Mouse (Mus musculus): ENCODE measurements around the gene Tmem258.

The Tmem258 gene

GRCm38 (mm10) chr19:10184096-10184495 lies 19.7 kb upstream of the Tmem258 start:
- peak; percentile 85 for DNase-seq (ENCODE audit: low read depth, low spot score)

GRCm38 (mm10) chr19:10185876-10186275 lies 17.9 kb upstream of the Tmem258 start:
- DNase-seq (ENCODE audit: low read depth, low spot score): no peak

- DNase-seq (ENCODE audit: low read depth, low spot score): no peak
Measured at GRCm38 (mm10) chr19:10186569-10186968, 17.2 kb upstream of the Tmem258 start.

GRCm38 (mm10) chr19:10188281-10188811 lies 15.5 kb upstream of the Tmem258 start:
- DNase-seq (ENCODE audit: low read depth, low spot score): no peak

- no peak for DNase-seq (ENCODE audit: low read depth, low spot score)
Measured at GRCm38 (mm10) chr19:10189022-10189421, 14.8 kb upstream of the Tmem258 start.

- DNase-seq (ENCODE audit: low read depth, low spot score): no peak
Measured at GRCm38 (mm10) chr19:10189940-10190339, 13.9 kb upstream of the Tmem258 start.

GRCm38 (mm10) chr19:10190796-10191195 lies 13.0 kb upstream of the Tmem258 start:
- peak; percentile 94 for DNase-seq (ENCODE audit: low read depth, low spot score)

GRCm38 (mm10) chr19:10191326-10191725 lies 12.5 kb upstream of the Tmem258 start:
- DNase-seq (ENCODE audit: low read depth, low spot score): no peak

- no peak for DNase-seq (ENCODE audit: low read depth, low spot score)
Measured at GRCm38 (mm10) chr19:10194337-10194736, 9.5 kb upstream of the Tmem258 start.

- peak; percentile 80 for DNase-seq (ENCODE audit: low read depth, low spot score)
Measured at GRCm38 (mm10) chr19:10195252-10195651, 8.6 kb upstream of the Tmem258 start.

GRCm38 (mm10) chr19:10197130-10197529 lies 6.7 kb upstream of the Tmem258 start:
- peak; percentile 27 for DNase-seq (ENCODE audit: low read depth, low spot score)

GRCm38 (mm10) chr19:10198286-10198685 lies 5.5 kb upstream of the Tmem258 start:
- no peak for DNase-seq (ENCODE audit: low read depth, low spot score)

GRCm38 (mm10) chr19:10198723-10199122 lies 5.1 kb upstream of the Tmem258 start:
- peak; percentile 93 for DNase-seq (ENCODE audit: low read depth, low spot score)

- peak; percentile 46 for DNase-seq (ENCODE audit: low read depth, low spot score)
Measured at GRCm38 (mm10) chr19:10203146-10203847, 517 bp upstream of the Tmem258 start.

- DNase-seq (ENCODE audit: low read depth, low spot score): peak; percentile 95
Measured at GRCm38 (mm10) chr19:10204616-10205001, 795 bp downstream of the Tmem258 start.

GRCm38 (mm10) chr19:10205051-10205450 lies 1.2 kb downstream of the Tmem258 start:
- peak; percentile 56 for DNase-seq (ENCODE audit: low read depth, low spot score)

- DNase-seq (ENCODE audit: low read depth, low spot score): no peak
Measured at GRCm38 (mm10) chr19:10208851-10209250, 5.0 kb downstream of the Tmem258 start.

GRCm38 (mm10) chr19:10210885-10211284 lies 7.1 kb downstream of the Tmem258 start:
- no peak for DNase-seq (ENCODE audit: low read depth, low spot score)

- no peak for DNase-seq (ENCODE audit: low read depth, low spot score)
Measured at GRCm38 (mm10) chr19:10213796-10214471, 10.1 kb downstream of the Tmem258 start.

GRCm38 (mm10) chr19:10216101-10216500 lies 12.3 kb downstream of the Tmem258 start:
- no peak for DNase-seq (ENCODE audit: low read depth, low spot score)

- peak; percentile 72 for DNase-seq (ENCODE audit: low read depth, low spot score)
Measured at GRCm38 (mm10) chr19:10219108-10219507, 15.3 kb downstream of the Tmem258 start.

- DNase-seq (ENCODE audit: low read depth, low spot score): no peak
Measured at GRCm38 (mm10) chr19:10219593-10219992, 15.8 kb downstream of the Tmem258 start.

GRCm38 (mm10) chr19:10221585-10221984 lies 17.8 kb downstream of the Tmem258 start:
- no peak for DNase-seq (ENCODE audit: low read depth, low spot score)
